Mouse (Mus musculus) frontal cortex, postnatal 10 days (tissue): ENCODE measurements around the gene Ddx41.
A peak's percentile ranks its signal among the peaks of the same experiment; 100 is the strongest.
"Not testable (repeated sequence)": the region's sequence is repeated elsewhere in the genome, so short reads cannot be mapped to it uniquely, and the experiment has no call there.

Experiments used
- DNase-seq, 2 experiments: peaks; one replicate each; pipeline ENCODE4 v3.0.0; 2022; ENCODE audit warnings: low spot score in 2 of 2, mixed read lengths in 1 of 2

Ddx41 gene

GRCm38 (mm10) chr13:55536194-55537175, at the start of gene Ddx41:
Gene Ddx41 (minus strand): TSS chr13:55536658.
- peak; percentile 100 for DNase-seq

GRCm38 (mm10) chr13:55578086-55578485, 41.6 kb upstream of the Ddx41 start:
- no peak for DNase-seq

GRCm38 (mm10) chr13:55576872-55577271, 40.4 kb upstream of the Ddx41 start:
- DNase-seq, result not testable (repeated sequence)

GRCm38 (mm10) chr13:55575932-55576331, 39.5 kb upstream of the Ddx41 start:
- no peak for DNase-seq

GRCm38 (mm10) chr13:55574321-55574720, 37.9 kb upstream of the Ddx41 start:
- DNase-seq, result no peak

- no peak for DNase-seq
Measured at GRCm38 (mm10) chr13:55573432-55573831, 37.0 kb upstream of the Ddx41 start, which contains the start of gene Tmed9. Gene Tmed9 (plus strand): TSS chr13:55573732.

- DNase-seq, result no peak
Measured at GRCm38 (mm10) chr13:55571977-55572376, 35.5 kb upstream of the Ddx41 start.

- DNase-seq, result peak; percentile 88 to 92
Measured at GRCm38 (mm10) chr13:55571027-55571751, 34.7 kb upstream of the Ddx41 start, which contains the start of gene Fam193b. Gene Fam193b (minus strand): TSS chr13:55571120.

GRCm38 (mm10) chr13:55570286-55570973, 34.0 kb upstream of the Ddx41 start:
- DNase-seq, result peak; percentile 27 to 38

GRCm38 (mm10) chr13:55569726-55570285, 33.3 kb upstream of the Ddx41 start:
- peak; percentile 26 to 44 for DNase-seq

GRCm38 (mm10) chr13:55568524-55568923, 32.1 kb upstream of the Ddx41 start:
- DNase-seq, result not testable (repeated sequence)

GRCm38 (mm10) chr13:55567949-55568348, 31.5 kb upstream of the Ddx41 start:
- no peak for DNase-seq

- DNase-seq, result no peak
Measured at GRCm38 (mm10) chr13:55567001-55567400, 30.5 kb upstream of the Ddx41 start.

- DNase-seq, result no peak
Measured at GRCm38 (mm10) chr13:55563266-55563879, 26.9 kb upstream of the Ddx41 start.

- no peak for DNase-seq
Measured at GRCm38 (mm10) chr13:55557499-55557898, 21.0 kb upstream of the Ddx41 start.

- no peak for DNase-seq
Measured at GRCm38 (mm10) chr13:55555921-55556320, 19.5 kb upstream of the Ddx41 start.

GRCm38 (mm10) chr13:55549061-55549460, 12.6 kb upstream of the Ddx41 start:
- no peak for DNase-seq

GRCm38 (mm10) chr13:55548426-55548825, 12.0 kb upstream of the Ddx41 start:
- no peak for DNase-seq

GRCm38 (mm10) chr13:55547916-55548315, 11.5 kb upstream of the Ddx41 start:
- DNase-seq, result no peak

- DNase-seq, result no peak
Measured at GRCm38 (mm10) chr13:55544792-55545191, 8.3 kb upstream of the Ddx41 start.

- DNase-seq, result no peak
Measured at GRCm38 (mm10) chr13:55543447-55543846, 7.0 kb upstream of the Ddx41 start.
